Mouse (Mus musculus) bone marrow, adult 2 months (tissue): ENCODE results near the gene Tpm4. TPM values are rescaled to one million over a fixed set of nuclear protein-coding genes. Genes with fewer than 3 reads are reported as not detected.

Source experiments
- H3K27ac ChIP-seq: fragments of 200-500 bp; 2 replicates; pipeline ENCODE4 v1.5.1; 2012; ENCODE audit warnings: low read depth, mild to moderate bottlenecking, control low read depth, inconsistent platforms, low read length; ENCODE audit not compliant: control insufficient read depth, poor library complexity, insufficient read depth
- H3K4me1 ChIP-seq: fragments of 200-500 bp; 2 replicates; pipeline ENCODE4 v1.6.1; 2011; ENCODE audit warnings: low read length; ENCODE audit not compliant: control insufficient read depth, insufficient read depth
- H3K4me3 ChIP-seq: fragments of 200-500 bp; replicated peaks from 2 replicates; pipeline ENCODE3; 2011; ENCODE audit warnings: mild to moderate bottlenecking, low read depth, low read length, control low read depth; ENCODE audit not compliant: control insufficient read depth
- CTCF ChIP-seq: fragments of 200-500 bp; IDR thresholded peaks from 2 replicates; pipeline ENCODE4 v1.5.1; 2011; ENCODE audit warnings: low read length, control low read depth; ENCODE audit not compliant: control insufficient read depth, insufficient read depth
- POLR2A ChIP-seq: fragments of 200-500 bp; IDR thresholded peaks from 2 replicates; pipeline ENCODE4 v1.6.1; 2011; ENCODE audit warnings: low read depth, mild to moderate bottlenecking, control low read depth, low read length, borderline replicate concordance; ENCODE audit not compliant: control insufficient read depth
- WGBS: fragments of 180-500 bp; shearing (Covaris S2); methylation state at CpG from one replicate; pipeline ENCODE4 v1.1.7; 2018; 5-methylcytosine and 5-hydroxymethylcytosine counted together
- polyA plus RNA-seq: library from polyadenylated mRNA; stranded (reverse); fragments of >200 nt; gene quantifications from 2 replicates; pipeline ENCODE4 v1.2.4, GENCODE M21; 2011; ENCODE audit warnings: low replicate concordance; ENCODE audit not compliant: missing spikeins, insufficient read depth, insufficient read length

The Tpm4 gene
- polyA plus RNA-seq, 1 experiment = 138 TPM

DNA sequence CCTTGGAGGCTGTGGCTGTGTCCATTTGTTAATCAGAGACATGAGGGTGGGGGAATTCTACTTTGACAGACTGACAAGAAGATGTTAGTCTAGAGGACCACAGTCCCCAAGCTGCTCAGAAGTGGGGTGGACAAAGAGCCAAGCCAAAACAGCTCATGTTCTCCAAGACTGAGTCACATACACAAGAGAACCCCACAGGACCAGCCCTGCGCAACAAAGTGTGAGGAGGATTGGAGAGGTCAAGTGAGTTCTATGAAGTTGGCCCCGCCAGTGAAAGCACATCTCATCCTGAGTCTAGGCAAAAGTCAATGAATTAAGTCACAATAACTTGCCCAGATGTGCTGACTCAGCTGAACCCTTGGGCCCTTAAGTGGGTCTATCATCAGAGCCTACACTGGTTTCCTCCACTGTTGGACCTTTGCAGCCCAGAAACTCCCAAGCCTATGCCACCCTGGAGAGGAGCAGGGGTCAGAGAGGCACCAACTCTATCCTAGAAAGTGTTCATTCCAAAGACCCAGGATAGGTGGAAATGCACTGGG is 53.1 kb downstream of the Tpm4 start:
- peaks cover 12% of the 10 kb centered on the region for H3K4me1 ChIP-seq
- no peak overlapping the region for H3K4me3 ChIP-seq
- no peak overlapping the region for H3K27ac ChIP-seq
- no peak for TF ChIP-seq CTCF
- no peak for TF ChIP-seq POLR2A
- WGBS = 85% methylated on average over 2 of the region's 2 CpGs

- 15% methylated on average over 12 of the region's 12 CpGs for WGBS
- peak; percentile 59 for TF ChIP-seq CTCF
- TF ChIP-seq POLR2A = no peak
- peak within 1 kb of the TSS; percentile 90 for H3K4me3 ChIP-seq
- H3K27ac ChIP-seq = peak within 1 kb of the TSS; percentile 92
- peaks cover 5% of the 10 kb centered on the region for H3K4me1 ChIP-seq
These were observed 54.8 kb downstream of the Tpm4 start, which contains the start of gene Hsh2d for GRCm38 (mm10) chr8:72189417-72190214. TSS of gene Hsh2d (plus strand) at chr8:72189638.

GRCm38 (mm10) chr8:72190215-72190539 is 55.4 kb downstream of the Tpm4 start:
- peak; percentile 25; the same call in 1 of the 2 replicates for TF ChIP-seq POLR2A
- no peak; the same call in 1 of the 2 replicates for TF ChIP-seq CTCF
- 8% methylated on average over 2 of the region's 2 CpGs for WGBS
- Histone ChIP-seq H3K4me3 (peak overlapping the region; percentile 90), H3K27ac (peak overlapping the region; percentile 92), H3K4me1 (peaks cover 5% of the 10 kb centered on the region)

GRCm38 (mm10) chr8:72192065-72192464 is 57.3 kb downstream of the Tpm4 start:
- H3K4me1 ChIP-seq = peaks cover 5% of the 10 kb centered on the region
- no peak for TF ChIP-seq CTCF
- TF ChIP-seq POLR2A = no peak
- H3K4me3 ChIP-seq = no peak overlapping the region
- no peak overlapping the region for H3K27ac ChIP-seq

DNA sequence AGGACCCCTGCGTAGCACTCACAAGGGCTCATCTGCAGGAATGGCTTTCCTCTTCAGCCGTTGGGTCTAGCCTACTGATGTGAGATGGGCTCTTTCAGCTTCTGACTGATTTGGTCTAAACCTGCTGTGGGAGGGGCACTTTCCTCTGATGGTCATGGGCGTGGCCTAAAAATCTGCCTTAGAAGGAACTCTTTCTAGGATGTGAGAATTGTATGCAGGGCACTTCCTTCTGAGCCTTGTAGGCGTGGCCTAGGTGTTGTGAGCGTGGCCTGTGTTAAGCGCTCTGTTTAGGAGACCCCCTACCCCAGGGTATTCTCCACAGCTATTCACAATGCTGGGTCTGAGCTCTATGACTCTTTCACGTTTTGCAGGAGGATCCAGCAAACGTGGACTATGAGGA is 63.2 kb downstream of the Tpm4 start:
- H3K27ac ChIP-seq = no peak overlapping the region
- WGBS = 81% methylated on average over 8 of the region's 8 CpGs
- TF ChIP-seq CTCF (no peak), POLR2A (no peak)
- H3K4me3 ChIP-seq = no peak overlapping the region
- peaks cover 1% of the 10 kb centered on the region; the same call in 1 of the 2 replicates for H3K4me1 ChIP-seq

Other genes with a start within 250 kb of the Tpm4 start
- gene Zfp882, start 226.4 kb upstream of the Tpm4 start, polyA plus RNA-seq = 1.1 and 1.9 TPM in 2 replicates
- 7.9 and 8.3 TPM in 2 replicates for gene Zfp617, start 226.3 kb upstream of the Tpm4 start, polyA plus RNA-seq
- 7.4 and 10.4 TPM in 2 replicates for gene Zfp961, start 183.9 kb upstream of the Tpm4 start, polyA plus RNA-seq
- gene Cyp4f18, start 125.3 kb upstream of the Tpm4 start, polyA plus RNA-seq = 48.0 and 160 TPM in 2 replicates
- not detected in 2 replicates for gene Olfr372, start 93.8 kb upstream of the Tpm4 start, polyA plus RNA-seq
- gene Olfr373, start 51.8 kb upstream of the Tpm4 start, polyA plus RNA-seq = not detected in 2 replicates
- gene Olfr374, start 27.9 kb upstream of the Tpm4 start, polyA plus RNA-seq = 0.18 and 0.30 TPM in 2 replicates
- gene Rab8a, start 26.2 kb downstream of the Tpm4 start, polyA plus RNA-seq = 36.5 and 38.5 TPM in 2 replicates
- gene Hsh2d, start 54.7 kb downstream of the Tpm4 start, polyA plus RNA-seq = 6.4 and 7.7 TPM in 2 replicates
- not detected in 2 replicates for gene Cib3, start 77.9 kb downstream of the Tpm4 start, polyA plus RNA-seq
- not detected in 2 replicates for gene Gm11034, start 78.7 kb downstream of the Tpm4 start, polyA plus RNA-seq
- 34.8 and 47.9 TPM in 2 replicates for gene Fam32a, start 84.8 kb downstream of the Tpm4 start, polyA plus RNA-seq
- 27.1 and 51.8 TPM in 2 replicates for gene Ap1m1, start 105.0 kb downstream of the Tpm4 start, polyA plus RNA-seq
- 514 and 1,002 TPM in 2 replicates for gene Gm10282, start 170.3 kb downstream of the Tpm4 start, polyA plus RNA-seq
- gene Klf2, start 184.1 kb downstream of the Tpm4 start, polyA plus RNA-seq = 123 and 179 TPM in 2 replicates